Mouse (Mus musculus): Measurements from ENCODE around the gene Gm10518. TPM values are rescaled to one million over a fixed set of nuclear protein-coding genes. Genes with fewer than 3 reads are reported as not detected.

Gm10518 gene
- polyA plus RNA-seq, 1 experiment from 2014 or later, result not detected

Other genes starting within 250 kb of the Gm10518 start
- 76.8 and 85.8 TPM in 2 replicates for gene Sccpdh, start 135.2 kb upstream of the Gm10518 start, polyA plus RNA-seq (2015; fragmentation: Nextera tagmentation; extraction: Ambion mirVana)
- gene Kif28, start 58.1 kb upstream of the Gm10518 start, polyA plus RNA-seq (2015; fragmentation: Nextera tagmentation; extraction: Ambion mirVana), result 0.06 TPM in 1 of 2 replicates, not detected in the other
- 14.7 and 15.9 TPM in 2 replicates for gene Ahctf1, start 304 bp downstream of the Gm10518 start, polyA plus RNA-seq (2015; fragmentation: Nextera tagmentation; extraction: Ambion mirVana)
- gene Cdc42bpa, start 157.1 kb downstream of the Gm10518 start, polyA plus RNA-seq (2015; fragmentation: Nextera tagmentation; extraction: Ambion mirVana), result 9.2 and 12.3 TPM in 2 replicates